Mouse (Mus musculus) kidney, postnatal 0 days (tissue): ENCODE measurements at regions not wholly inside any gene's neighbourhood (a gene's known extent, or its start where the extent isn't known, plus 50 kb on each side); places are given as distances from the start of the nearest gene placed in this dataset.

Experiments
- ATAC-seq: fragments of 200-750 bp; cut with Nextera tagmentation; replicated peaks from 2 replicates; pipeline ENCODE4 v1.8.0; 2017; ENCODE audit warnings: low read depth, moderate number of reproducible peaks, moderate TSS enrichment, moderate library complexity; ENCODE audit not compliant: low FRiP score
- DNase-seq: peaks from one replicate; pipeline ENCODE4 v3.0.0-alpha.2; 2016; ENCODE audit warnings: low spot score
- H3K27ac ChIP-seq: fragments of 300-500 bp; sonication (generic); 2 replicates; pipeline ENCODE4 v1.5.1; 2014; ENCODE audit warnings: mild to moderate bottlenecking
- H3K27me3 ChIP-seq: fragments of 300-500 bp; sonication (generic); 2 replicates; pipeline ENCODE4 v1.6.1; 2014; ENCODE audit warnings: low read length, mixed read lengths; ENCODE audit not compliant: insufficient read depth
- H3K36me3 ChIP-seq: fragments of 300-500 bp; sonication (generic); 2 replicates; pipeline ENCODE4 v1.6.1; 2014; ENCODE audit warnings: low read length, mixed read lengths; ENCODE audit not compliant: insufficient read depth
- H3K4me1 ChIP-seq: fragments of 300-500 bp; sonication (generic); replicated peaks from 2 replicates; pipeline ENCODE4 v1.6.1; 2014; ENCODE audit warnings: antibody characterized with exemption, low read length, mixed read lengths; ENCODE audit not compliant: insufficient read depth
- H3K4me2 ChIP-seq: fragments of 300-500 bp; sonication (generic); 2 replicates; pipeline ENCODE4 v1.6.1; 2014; ENCODE audit warnings: mild to moderate bottlenecking, low read length, moderate library complexity, mixed read lengths
- H3K4me3 ChIP-seq: fragments of 300-500 bp; sonication (generic); replicated peaks from 2 replicates; pipeline ENCODE4 v1.5.1; 2014; ENCODE audit warnings: low read depth, low read length
- H3K9ac ChIP-seq: fragments of 300-500 bp; sonication (generic); 2 replicates; pipeline ENCODE4 v1.6.1; 2014; ENCODE audit warnings: low read depth, low read length
- H3K9me3 ChIP-seq: fragments of 300-500 bp; sonication (generic); replicated peaks from 2 replicates; pipeline ENCODE4 v1.6.1; 2016; ENCODE audit warnings: low read length, inconsistent platforms, mixed read lengths
- CTCF ChIP-seq: IDR thresholded peaks from 2 replicates; pipeline ENCODE4 v1.5.1; 2016; ENCODE audit warnings: antibody characterized with exemption, low read depth, mild to moderate bottlenecking, moderate library complexity
- WGBS: fragments of 180-500 bp; shearing (Covaris S2); extraction: QIAGEN DNeasy Blood & Tissue Kit; methylation state at CpG from one replicate; pipeline ENCODE4 v1.1.7; 2014; 5-methylcytosine and 5-hydroxymethylcytosine counted together

GRCm38 (mm10) chr12:25938856-25939255 is 476.2 kb downstream of the Rnf144a start:
- H3K4me1 ChIP-seq = no peaks in the 10 kb centered on the region
- H3K27me3 ChIP-seq = no peaks in the 10 kb centered on the region
- H3K9me3 ChIP-seq = no peaks in the 10 kb centered on the region
- no peaks in the 10 kb centered on the region for H3K36me3 ChIP-seq
- DNase-seq (no peak), ATAC-seq (no peak)
- WGBS = 70% methylated on average over 6 of the region's 6 CpGs
- no peak overlapping the region for H3K9ac ChIP-seq
- TF ChIP-seq CTCF = no peak
- H3K4me2 ChIP-seq = no peak overlapping the region
- H3K4me3 ChIP-seq = no peak overlapping the region
- no peak overlapping the region for H3K27ac ChIP-seq

- no peak for ATAC-seq
- no peaks in the 10 kb centered on the region for H3K4me1 ChIP-seq
- no peak for DNase-seq
Observed at GRCm38 (mm10) chr12:25934946-25935345, 480.1 kb downstream of the Rnf144a start.

GRCm38 (mm10) chr12:25934526-25934925 is 480.5 kb downstream of the Rnf144a start:
- ATAC-seq = no peak
- Histone ChIP-seq H3K4me2 (no peak overlapping the region), H3K36me3 (no peaks in the 10 kb centered on the region), H3K27ac (no peak overlapping the region), H3K27me3 (no peaks in the 10 kb centered on the region), H3K9me3 (no peaks in the 10 kb centered on the region), H3K4me1 (no peaks in the 10 kb centered on the region), H3K4me3 (no peak overlapping the region), H3K9ac (no peak overlapping the region)
- no peak for TF ChIP-seq CTCF
- DNase-seq = no peak
- 96% methylated on average over 3 of the region's 3 CpGs for WGBS

More at GRCm38 (mm10) chr12:25934946-25935345, 480.1 kb downstream of the Rnf144a start:
- 61% methylated on average over 5 of the region's 5 CpGs for WGBS
- Histone ChIP-seq H3K36me3 (no peaks in the 10 kb centered on the region), H3K27me3 (no peaks in the 10 kb centered on the region), H3K9me3 (no peaks in the 10 kb centered on the region), H3K9ac (no peak overlapping the region), H3K27ac (no peak overlapping the region), H3K4me2 (no peak overlapping the region), H3K4me3 (no peak overlapping the region)
- TF ChIP-seq CTCF = no peak

- 24% methylated on average over 5 of the region's 5 CpGs for WGBS
- Histone ChIP-seq H3K4me2 (no peak overlapping the region), H3K27me3 (no peaks in the 10 kb centered on the region), H3K4me3 (no peak overlapping the region), H3K9ac (no peak overlapping the region), H3K9me3 (no peaks in the 10 kb centered on the region), H3K27ac (no peak overlapping the region), H3K4me1 (no peaks in the 10 kb centered on the region), H3K36me3 (no peaks in the 10 kb centered on the region)
- DNase-seq = peak; percentile 63
- no peak for TF ChIP-seq CTCF
- no peak for ATAC-seq
Observed at GRCm38 (mm10) chr12:25926367-25926766, 488.7 kb downstream of the Rnf144a start.

DNA sequence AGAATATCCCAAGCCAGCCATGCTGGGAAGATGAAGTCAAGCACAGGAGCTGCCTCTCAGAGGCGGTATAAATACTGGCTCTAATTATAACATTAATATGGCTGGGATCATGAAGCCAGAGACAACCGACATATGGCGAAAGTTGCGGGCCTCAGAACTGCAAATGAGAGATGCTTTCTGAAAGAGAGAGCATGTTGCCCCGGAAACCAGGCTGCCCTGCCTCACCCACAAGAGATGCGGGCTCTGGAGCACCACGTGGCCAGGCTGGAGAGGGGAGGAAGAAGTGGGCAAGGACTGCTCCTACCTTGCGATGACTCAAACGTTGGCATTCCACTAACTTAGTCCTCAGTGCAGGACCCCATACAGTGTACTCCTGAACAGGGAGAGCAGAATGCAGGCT is 490.5 kb downstream of the Rnf144a start:
- H3K9me3 ChIP-seq = no peaks in the 10 kb centered on the region
- ATAC-seq (no peak), DNase-seq (no peak)
- no peak for TF ChIP-seq CTCF
- H3K4me3 ChIP-seq = no peak overlapping the region
- H3K27ac ChIP-seq = no peak overlapping the region
- H3K9ac ChIP-seq = no peak overlapping the region
- no peaks in the 10 kb centered on the region for H3K36me3 ChIP-seq
- WGBS = 79% methylated on average over 9 of the region's 9 CpGs
- H3K4me1 ChIP-seq = no peaks in the 10 kb centered on the region
- no peak overlapping the region for H3K4me2 ChIP-seq
- no peaks in the 10 kb centered on the region for H3K27me3 ChIP-seq

DNA sequence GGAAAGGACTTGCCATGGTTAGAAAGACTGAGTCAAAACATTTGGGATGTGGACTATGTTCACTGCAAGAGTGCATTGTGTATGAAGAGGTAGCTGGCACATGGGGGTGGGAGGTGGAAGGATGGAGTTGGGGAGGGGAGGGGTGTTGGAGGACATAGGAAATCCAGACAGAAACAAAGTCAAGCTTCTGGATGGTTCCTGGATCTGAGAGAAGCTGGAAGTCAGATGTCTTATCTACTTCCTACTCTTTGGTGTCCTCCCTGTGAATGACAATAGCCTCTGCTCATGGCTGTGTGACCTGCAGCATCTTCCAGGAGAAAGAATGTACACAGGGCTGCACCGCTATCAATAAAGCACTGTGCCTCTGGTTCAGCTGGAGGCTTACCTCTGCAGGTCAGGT is 491.3 kb downstream of the Rnf144a start:
- no peak for TF ChIP-seq CTCF
- 88% methylated on average over 1 of the region's 1 CpGs for WGBS
- Histone ChIP-seq H3K36me3 (no peaks in the 10 kb centered on the region), H3K4me1 (no peaks in the 10 kb centered on the region), H3K27ac (no peak overlapping the region), H3K4me2 (no peak overlapping the region), H3K9ac (no peak overlapping the region), H3K4me3 (no peak overlapping the region), H3K27me3 (no peaks in the 10 kb centered on the region), H3K9me3 (no peaks in the 10 kb centered on the region)
- ATAC-seq (no peak), DNase-seq (no peak)

- ATAC-seq (no peak), DNase-seq (no peak)
- Histone ChIP-seq H3K4me2 (no peak overlapping the region), H3K27ac (no peak overlapping the region), H3K9ac (no peak overlapping the region), H3K9me3 (no peaks in the 10 kb centered on the region), H3K36me3 (no peaks in the 10 kb centered on the region), H3K27me3 (no peaks in the 10 kb centered on the region), H3K4me1 (no peaks in the 10 kb centered on the region), H3K4me3 (no peak overlapping the region)
- WGBS = 80% methylated on average over 1 of the region's 1 CpGs
- TF ChIP-seq CTCF = no peak
Observed at GRCm38 (mm10) chr12:25905614-25906013, 509.4 kb downstream of the Rnf144a start.
